Mouse (Mus musculus) bone marrow macrophage, adult 2 months (primary cell): ENCODE data around the gene Prr15l. TPM values are rescaled to one million over a fixed set of nuclear protein-coding genes. Genes with fewer than 3 reads are reported as not detected.
A peak's percentile ranks its signal among the peaks of the same experiment; 100 is the strongest.

Source experiments
- H3K27ac ChIP-seq: 2 replicates; pipeline ENCODE4 v1.5.1; 2012; ENCODE audit warnings: low read depth, low read length; ENCODE audit not compliant: insufficient read depth
- H3K4me1 ChIP-seq: 2 replicates; pipeline ENCODE4 v1.6.1; 2012; ENCODE audit warnings: low read length; ENCODE audit not compliant: control insufficient read depth, insufficient read depth
- H3K4me3 ChIP-seq: 2 replicates; pipeline ENCODE4 v1.5.1; 2012; ENCODE audit warnings: mild to moderate bottlenecking, low read length, moderate library complexity; ENCODE audit not compliant: insufficient read depth
- CTCF ChIP-seq: IDR thresholded peaks from 2 replicates; pipeline ENCODE4 v1.5.1; 2012; ENCODE audit warnings: low read depth, mild to moderate bottlenecking, low read length, moderate library complexity
- POLR2A ChIP-seq: IDR thresholded peaks from 2 replicates; pipeline ENCODE4 v1.6.1; 2012; ENCODE audit warnings: mild to moderate bottlenecking, low read depth, low read length, borderline replicate concordance
- polyA plus RNA-seq: library from polyadenylated mRNA; stranded (reverse); fragments of >200 nt; gene quantifications from 2 replicates; pipeline ENCODE4 v1.2.4, GENCODE M21; 2012; ENCODE audit not compliant: missing spikeins, insufficient read depth, insufficient read length

The Prr15l gene
- polyA plus RNA-seq, 1 experiment = not detected

DNA sequence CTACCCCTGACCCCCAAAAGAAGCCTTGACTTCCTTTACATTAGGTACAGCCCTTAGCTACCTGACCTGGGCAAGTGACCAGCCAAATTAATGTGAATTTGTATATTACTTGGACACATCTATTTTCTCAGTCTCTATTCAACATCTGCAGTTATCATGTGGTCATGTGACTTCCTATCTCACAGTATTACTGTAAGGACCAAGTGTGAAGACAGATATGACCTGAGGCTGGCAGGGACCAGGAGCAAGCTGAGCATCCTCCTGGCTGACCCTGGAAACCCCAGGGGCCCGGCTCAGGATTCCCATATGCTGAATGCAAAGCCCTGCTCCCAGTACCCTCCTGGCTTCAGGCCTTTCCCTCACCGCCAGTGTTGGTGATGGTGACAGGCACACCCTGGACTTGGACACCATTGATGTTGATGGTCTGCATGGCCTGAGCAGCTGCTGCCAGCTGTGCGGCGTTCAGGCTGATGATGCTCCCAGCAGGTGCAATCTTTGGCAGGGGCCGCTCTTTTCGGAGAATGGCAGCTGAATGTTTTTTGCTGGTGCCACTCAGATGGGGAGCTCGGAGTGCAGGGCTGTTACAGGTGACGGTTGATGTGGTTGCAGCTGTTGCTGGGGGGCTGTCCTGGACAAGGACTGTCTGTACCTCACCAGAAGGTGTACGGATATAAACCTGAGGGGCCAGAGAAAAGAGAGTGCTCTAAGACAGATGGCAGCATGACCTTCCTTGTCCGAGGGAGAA is 29.3 kb downstream of the Prr15l start:
- Histone ChIP-seq H3K4me1 (peaks cover 4% of the 10 kb centered on the region), H3K27ac (no peak overlapping the region), H3K4me3 (no peak overlapping the region)
- TF ChIP-seq POLR2A = no peak
- TF ChIP-seq CTCF = no peak

DNA sequence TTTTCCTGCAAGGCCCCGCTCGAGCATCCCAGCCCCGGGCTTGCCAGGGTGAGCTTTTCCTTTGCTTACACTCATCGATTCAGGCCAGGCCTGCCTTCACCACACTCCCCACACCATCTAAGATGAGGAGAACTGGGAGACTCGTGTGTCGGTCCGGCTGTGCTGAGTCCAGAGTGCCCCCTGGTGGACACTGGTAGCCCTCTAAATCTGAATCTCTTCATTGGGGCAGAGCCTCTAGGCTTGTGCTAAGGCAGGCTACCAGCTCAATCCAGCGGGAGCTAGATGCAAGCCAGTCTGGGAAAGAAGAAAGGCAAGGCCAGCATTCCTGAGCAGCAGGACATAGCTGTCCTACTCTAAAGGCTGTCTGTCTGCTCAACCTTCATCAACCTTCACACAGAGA is 35.7 kb downstream of the Prr15l start:
- Histone ChIP-seq H3K4me1 (peaks cover 23% of the 10 kb centered on the region), H3K4me3 (no peak overlapping the region), H3K27ac (no peak overlapping the region)
- TF ChIP-seq CTCF (peak; percentile 77), POLR2A (no peak)

DNA sequence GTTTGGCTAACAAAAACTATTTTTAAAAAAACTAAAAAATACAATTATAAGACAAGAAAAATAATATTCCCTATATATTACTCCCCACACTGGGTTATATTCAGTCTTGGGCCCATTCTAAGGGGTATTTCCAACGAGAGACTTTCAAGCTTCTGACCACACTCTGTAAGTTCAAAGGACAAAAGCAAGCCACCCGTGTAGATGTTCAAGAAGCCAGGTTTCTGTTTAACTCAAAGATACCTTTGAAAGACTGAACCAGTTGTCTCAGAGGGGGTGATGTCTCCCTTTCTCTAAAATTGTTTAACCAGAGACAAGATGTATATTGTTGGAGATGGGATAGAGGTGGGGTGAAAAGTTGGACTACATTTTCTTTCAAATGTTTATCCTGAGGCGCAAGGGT is 38.3 kb downstream of the Prr15l start:
- TF ChIP-seq POLR2A = no peak
- TF ChIP-seq CTCF = no peak
- Histone ChIP-seq H3K27ac (peak overlapping the region; percentile 76), H3K4me1 (peaks cover 42% of the 10 kb centered on the region), H3K4me3 (no peak overlapping the region)

DNA sequence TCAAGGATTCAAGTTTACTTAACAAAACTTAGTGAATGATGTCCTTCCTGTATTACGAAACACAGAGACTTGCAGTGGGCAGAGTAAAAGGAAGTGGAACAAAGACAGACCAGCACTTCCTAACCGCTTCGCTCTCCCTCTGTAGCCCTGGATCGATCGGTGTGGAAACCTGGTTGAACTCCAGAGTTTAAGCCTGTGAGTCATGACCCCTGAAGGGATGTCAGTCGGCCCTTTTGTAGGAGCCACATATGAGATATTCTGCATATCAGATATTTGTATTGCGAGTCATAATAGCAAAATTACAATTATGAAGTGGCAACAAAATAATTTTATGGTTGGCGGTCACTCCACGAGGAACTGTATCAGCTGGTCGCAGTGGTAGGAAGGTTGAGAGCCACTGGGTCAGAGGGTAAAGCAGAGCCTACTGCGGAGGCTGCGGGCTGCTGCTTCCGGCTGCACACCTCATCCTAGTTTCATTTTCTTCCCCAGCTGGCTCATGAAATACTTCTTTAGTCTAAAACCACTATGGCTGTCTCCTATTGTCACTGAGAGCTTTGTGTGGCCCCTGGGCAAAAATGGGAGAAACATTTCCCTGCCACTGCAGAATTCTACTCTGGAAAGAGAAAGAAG is 39.1 kb downstream of the Prr15l start:
- H3K4me3 ChIP-seq = peak overlapping the region; percentile 67
- peaks cover 49% of the 10 kb centered on the region for H3K4me1 ChIP-seq
- peak overlapping the region; percentile 97 for H3K27ac ChIP-seq
- no peak for TF ChIP-seq POLR2A
- TF ChIP-seq CTCF = no peak

DNA sequence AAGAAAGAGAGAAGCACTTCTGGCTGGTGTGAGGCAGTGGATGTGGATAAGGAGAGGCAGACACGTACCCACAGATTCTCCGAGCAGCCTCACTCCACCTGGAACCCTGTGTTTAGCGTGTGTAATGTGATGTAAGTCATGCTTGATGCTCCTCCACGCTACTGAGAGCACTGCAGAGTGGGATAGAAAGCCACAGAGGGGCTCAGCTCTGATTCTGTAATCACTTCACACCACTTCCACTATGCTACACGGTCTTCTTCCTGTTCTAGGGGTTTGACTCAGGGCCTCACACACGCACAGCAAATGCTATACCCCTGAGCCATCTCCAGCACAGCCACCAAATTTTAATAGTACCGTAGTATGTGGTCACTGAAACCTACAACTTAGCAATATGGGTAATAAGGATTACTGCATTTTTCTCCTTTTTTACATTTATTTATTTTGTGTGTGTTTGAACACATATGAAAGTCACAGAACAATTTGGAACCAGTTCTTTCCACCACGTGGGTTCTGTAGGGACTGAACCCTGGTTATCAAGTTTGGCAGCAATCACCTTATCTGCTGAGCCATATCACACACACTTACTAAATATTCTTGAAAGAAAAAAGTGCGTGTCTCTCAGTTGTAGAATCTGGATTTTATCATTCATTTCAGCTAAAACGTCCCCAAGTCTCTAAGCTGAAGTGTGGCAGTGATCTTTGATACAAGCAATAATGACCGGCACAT is 39.8 kb downstream of the Prr15l start:
- Histone ChIP-seq H3K4me1 (peaks cover 55% of the 10 kb centered on the region), H3K4me3 (peak overlapping the region; percentile 67), H3K27ac (peak overlapping the region; percentile 97)
- TF ChIP-seq CTCF (no peak), POLR2A (no peak)

DNA sequence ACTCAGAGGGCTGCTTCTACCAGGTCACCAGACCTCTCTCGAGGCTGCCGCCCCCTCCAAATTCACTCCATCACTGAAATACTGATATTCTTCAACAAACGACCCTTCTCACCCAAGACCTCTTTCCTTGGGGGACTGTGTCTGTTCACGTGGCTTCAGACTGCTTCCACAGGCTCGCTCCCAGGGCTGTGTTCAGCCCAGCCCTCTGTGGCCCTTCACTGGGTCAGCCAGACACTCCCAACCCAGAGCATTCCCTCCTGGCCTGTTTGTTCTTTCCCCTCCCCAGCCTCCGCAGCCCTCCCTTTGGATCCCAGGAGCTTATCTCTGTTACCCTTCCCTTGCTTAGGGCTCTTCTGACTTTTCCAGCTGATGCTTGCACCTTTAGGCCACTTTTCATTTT is 40.6 kb downstream of the Prr15l start:
- TF ChIP-seq CTCF = no peak
- peak overlapping the region; percentile 97 for H3K27ac ChIP-seq
- no peak overlapping the region for H3K4me3 ChIP-seq
- H3K4me1 ChIP-seq = peaks cover 61% of the 10 kb centered on the region

DNA sequence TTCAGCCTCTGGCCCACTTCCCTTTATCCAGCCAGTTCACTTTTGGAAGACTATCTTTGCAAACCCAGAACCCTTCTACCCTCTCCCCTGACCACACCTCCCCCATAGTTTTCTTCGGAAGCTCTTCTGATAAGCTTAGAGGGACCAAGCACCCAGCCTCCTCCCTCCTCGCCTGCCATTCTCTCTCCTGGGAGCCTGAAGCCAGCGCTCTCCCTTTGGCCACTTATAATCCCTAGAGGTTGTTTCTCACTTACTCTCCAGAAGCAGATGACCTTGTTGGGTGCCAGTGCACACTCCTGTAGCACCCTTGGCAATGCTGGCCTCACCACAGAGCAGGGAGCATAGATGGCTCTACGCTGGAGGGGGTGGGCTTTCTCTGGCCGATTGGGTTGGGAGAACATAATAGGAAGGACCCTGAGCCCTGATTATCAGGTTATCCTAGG is 41.4 kb downstream of the Prr15l start:
- peaks cover 70% of the 10 kb centered on the region for H3K4me1 ChIP-seq
- no peak overlapping the region for H3K4me3 ChIP-seq
- TF ChIP-seq POLR2A = no peak
- no peak for TF ChIP-seq CTCF

DNA sequence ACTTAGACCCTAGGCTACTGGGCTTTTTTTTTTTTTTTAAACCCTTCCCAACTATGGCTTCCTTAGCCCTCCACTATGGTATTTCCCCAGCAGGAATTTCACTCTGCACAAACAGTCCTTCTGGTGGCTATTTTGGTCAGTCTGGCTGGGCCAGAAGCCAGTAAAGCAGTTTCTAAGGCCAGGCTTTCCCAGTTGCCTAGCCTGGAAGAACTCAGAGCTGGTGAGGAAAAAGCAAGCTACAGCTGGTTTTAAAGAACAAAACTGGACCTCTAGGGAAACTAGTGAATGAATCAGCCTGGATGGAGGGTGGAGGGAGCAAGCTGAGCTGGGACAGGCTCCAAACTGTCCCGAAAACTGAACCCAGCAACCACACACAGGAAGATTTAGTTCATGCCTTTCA is 41.8 kb downstream of the Prr15l start:
- H3K27ac ChIP-seq = peak overlapping the region; percentile 26
- peaks cover 74% of the 10 kb centered on the region for H3K4me1 ChIP-seq
- no peak for TF ChIP-seq CTCF
- TF ChIP-seq POLR2A = no peak
- no peak overlapping the region for H3K4me3 ChIP-seq

More for the DNA sequence above, 41.4 kb downstream of the Prr15l start:
- H3K27ac ChIP-seq = peak overlapping the region; percentile 26

DNA sequence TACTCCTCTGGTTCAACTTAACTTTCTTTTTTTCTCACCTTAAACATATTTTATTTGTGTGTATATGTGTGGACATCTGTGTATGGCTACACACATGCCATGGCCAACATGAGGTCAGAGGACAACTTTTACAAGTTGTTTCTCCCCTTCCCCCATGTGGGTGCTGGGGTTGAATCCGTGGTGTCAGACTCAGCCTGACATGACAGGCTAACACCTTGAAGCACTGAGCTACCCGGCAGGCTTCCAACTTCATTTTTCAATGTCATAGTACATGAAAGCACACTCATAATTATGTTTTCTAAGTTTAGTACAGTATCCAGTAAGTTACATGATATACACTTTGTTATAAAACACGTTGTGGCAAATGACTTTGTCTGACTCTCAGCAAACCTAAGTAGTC is 42.4 kb downstream of the Prr15l start:
- no peak for TF ChIP-seq CTCF
- no peak for TF ChIP-seq POLR2A
- Histone ChIP-seq H3K27ac (no peak overlapping the region), H3K4me1 (peaks cover 74% of the 10 kb centered on the region), H3K4me3 (no peak overlapping the region)

DNA sequence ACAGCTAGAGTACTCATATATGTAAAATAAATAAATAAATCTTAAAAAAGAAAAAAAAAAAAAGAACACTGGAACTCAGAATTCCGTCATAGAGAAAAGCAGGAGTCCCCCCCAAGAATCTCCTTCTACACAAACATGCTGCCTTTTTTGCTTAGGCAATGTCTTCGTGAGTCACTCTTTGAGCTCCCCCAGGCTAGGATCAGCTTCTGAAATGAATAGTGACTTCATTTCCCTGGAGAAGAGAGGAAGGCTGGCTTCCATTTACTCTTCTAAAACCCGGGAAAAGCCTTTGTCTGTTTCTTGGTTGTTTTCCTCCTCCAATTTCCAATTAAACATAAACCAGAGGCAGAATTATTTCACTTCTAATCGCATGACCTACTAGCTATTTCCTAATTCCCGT is 45.0 kb downstream of the Prr15l start:
- H3K27ac ChIP-seq = peak overlapping the region; percentile 24; the same call in 1 of the 2 replicates
- H3K4me3 ChIP-seq = no peak overlapping the region
- TF ChIP-seq POLR2A (no peak), CTCF (no peak)
- H3K4me1 ChIP-seq = peaks cover 76% of the 10 kb centered on the region
